Mouse (Mus musculus): ENCODE results near the gene Tes. TPM values are rescaled to one million over a fixed set of nuclear protein-coding genes. Genes with fewer than 3 reads are reported as not detected.
A peak's percentile ranks its signal among the peaks of the same experiment; 100 is the strongest.
"Not testable (repeated sequence)": the region's sequence is repeated elsewhere in the genome, so short reads cannot be mapped to it uniquely, and the experiment has no call there.

Tes gene
- total and polyA plus RNA-seq, 2 experiments from 2014 or later: 6.0 to 17.9 TPM

- H3K27ac ChIP-seq (ENCODE audit: low read depth): no peak overlapping the region
- no peak overlapping the region for H3K4me3 ChIP-seq (ENCODE audit: low read depth, low read length)
- H3K36me3 ChIP-seq (replicated peaks; ENCODE audit: control insufficient read depth, insufficient read depth, low read length): no peaks in the 10 kb centered on the region
- peak; percentile 51; the same call in 1 of the 2 replicates for ATAC-seq (ENCODE audit: insufficient read depth, low read depth)
- peaks cover 29% of the 10 kb centered on the region for H3K27me3 ChIP-seq (ENCODE audit: control insufficient read depth, insufficient read depth, low read length)
- TF ChIP-seq CTCF (IDR thresholded peaks at IDR 0.05; ENCODE audit: low read depth): no peak
- no peak for TF ChIP-seq EP300 (IDR thresholded peaks at IDR 0.05; ENCODE audit: low read depth)
- DNase-seq (ENCODE audit: low spot score): no peak
- H3K9me3 ChIP-seq (replicated peaks; ENCODE audit: control insufficient read depth, low read length): no peaks in the 10 kb centered on the region
- 0 out of 2 replicates have a peak, but pooled peaks cover 4% of the 10 kb centered on the region for H3K4me1 ChIP-seq (ENCODE audit: control insufficient read depth, insufficient read depth)
- no peak overlapping the region for H3K4me2 ChIP-seq (ENCODE audit: low read depth, low read length)
- no peak overlapping the region for H3K9ac ChIP-seq (replicated peaks; ENCODE audit: low read depth, low read length)
- WGBS: 25% methylated on average over 2 of the region's 2 CpGs
These were observed 9.3 kb upstream of the Tes start for GRCm38 (mm10) chr6:17055659-17056058.

GRCm38 (mm10) chr6:17059501-17059900 is 5.4 kb upstream of the Tes start:
- Histone ChIP-seq H3K27me3 (ENCODE audit: control insufficient read depth, insufficient read depth, low read length) (peaks cover 54% of the 10 kb centered on the region), H3K9me3 (replicated peaks; ENCODE audit: control insufficient read depth, low read length) (no peaks in the 10 kb centered on the region), H3K4me1 (ENCODE audit: control insufficient read depth, insufficient read depth) (0 out of 2 replicates have a peak, but pooled peaks cover 4% of the 10 kb centered on the region), H3K27ac (ENCODE audit: low read depth) (no peak overlapping the region), H3K9ac (replicated peaks; ENCODE audit: low read depth, low read length) (no peak overlapping the region), H3K4me3 (ENCODE audit: low read depth, low read length) (no peak overlapping the region), H3K36me3 (replicated peaks; ENCODE audit: control insufficient read depth, insufficient read depth, low read length) (no peaks in the 10 kb centered on the region), H3K4me2 (ENCODE audit: low read depth, low read length) (no peak overlapping the region)
- 79% methylated on average over 2 of the region's 2 CpGs for WGBS
- ATAC-seq (ENCODE audit: insufficient read depth, low read depth) (no peak), DNase-seq (ENCODE audit: low spot score) (no peak)
- TF ChIP-seq EP300 (IDR thresholded peaks at IDR 0.05; ENCODE audit: low read depth) (no peak), CTCF (IDR thresholded peaks at IDR 0.05; ENCODE audit: low read depth) (no peak)

- Histone ChIP-seq H3K9ac (replicated peaks; ENCODE audit: low read depth, low read length) (no peak overlapping the region), H3K4me3 (ENCODE audit: low read depth, low read length) (no peak overlapping the region), H3K4me1 (ENCODE audit: control insufficient read depth, insufficient read depth) (0 out of 2 replicates have a peak, but pooled peaks cover 7% of the 10 kb centered on the region), H3K27ac (ENCODE audit: low read depth) (no peak overlapping the region), H3K27me3 (ENCODE audit: control insufficient read depth, insufficient read depth, low read length) (peaks cover 59% of the 10 kb centered on the region), H3K36me3 (replicated peaks; ENCODE audit: control insufficient read depth, insufficient read depth, low read length) (no peaks in the 10 kb centered on the region), H3K4me2 (ENCODE audit: low read depth, low read length) (no peak overlapping the region), H3K9me3 (replicated peaks; ENCODE audit: control insufficient read depth, low read length) (no peaks in the 10 kb centered on the region)
- no peak for DNase-seq (ENCODE audit: low spot score)
- no peak for TF ChIP-seq EP300 (IDR thresholded peaks at IDR 0.05; ENCODE audit: low read depth)
- no peak for TF ChIP-seq CTCF (IDR thresholded peaks at IDR 0.05; ENCODE audit: low read depth)
- WGBS: 62% methylated on average over 2 of the region's 2 CpGs
- no peak for ATAC-seq (ENCODE audit: insufficient read depth, low read depth)
These were observed 4.8 kb upstream of the Tes start for GRCm38 (mm10) chr6:17060154-17060553.

GRCm38 (mm10) chr6:17061826-17062225 is 3.1 kb upstream of the Tes start:
- H3K4me2 ChIP-seq (ENCODE audit: low read depth, low read length); H3K36me3 ChIP-seq (replicated peaks; ENCODE audit: control insufficient read depth, insufficient read depth, low read length); H3K4me3 ChIP-seq (ENCODE audit: low read depth, low read length); H3K27ac ChIP-seq (ENCODE audit: low read depth); H3K4me1 ChIP-seq (ENCODE audit: control insufficient read depth, insufficient read depth); DNase-seq (ENCODE audit: low spot score); ATAC-seq (ENCODE audit: insufficient read depth, low read depth); H3K9ac ChIP-seq (replicated peaks; ENCODE audit: low read depth, low read length); H3K9me3 ChIP-seq (replicated peaks; ENCODE audit: control insufficient read depth, low read length): not testable (repeated sequence)
- H3K27me3 ChIP-seq (ENCODE audit: control insufficient read depth, insufficient read depth, low read length): peaks cover 70% of the 10 kb centered on the region
- WGBS: 70% methylated on average over 4 of the region's 4 CpGs

GRCm38 (mm10) chr6:17062366-17062765 is 2.6 kb upstream of the Tes start:
- Histone ChIP-seq H3K4me2 (ENCODE audit: low read depth, low read length) (no peak overlapping the region), H3K36me3 (replicated peaks; ENCODE audit: control insufficient read depth, insufficient read depth, low read length) (no peaks in the 10 kb centered on the region), H3K27ac (ENCODE audit: low read depth) (no peak overlapping the region), H3K4me1 (ENCODE audit: control insufficient read depth, insufficient read depth) (peaks cover 7% of the 10 kb centered on the region; the same call in 1 of the 2 replicates), H3K9me3 (replicated peaks; ENCODE audit: control insufficient read depth, low read length) (no peaks in the 10 kb centered on the region), H3K27me3 (ENCODE audit: control insufficient read depth, insufficient read depth, low read length) (peaks cover 73% of the 10 kb centered on the region), H3K4me3 (ENCODE audit: low read depth, low read length) (no peak overlapping the region), H3K9ac (replicated peaks; ENCODE audit: low read depth, low read length) (no peak overlapping the region)
- TF ChIP-seq EP300 (IDR thresholded peaks at IDR 0.05; ENCODE audit: low read depth): no peak
- TF ChIP-seq CTCF (IDR thresholded peaks at IDR 0.05; ENCODE audit: low read depth): no peak
- ATAC-seq (ENCODE audit: insufficient read depth, low read depth): no peak
- WGBS: 81% methylated on average over 6 of the region's 6 CpGs
- DNase-seq (ENCODE audit: low spot score): no peak

GRCm38 (mm10) chr6:17065791-17066169 is 831 bp downstream of the Tes start:
- ATAC-seq (ENCODE audit: insufficient read depth, low read depth): peak; percentile 18; the same call in 1 of the 2 replicates
- H3K4me1 ChIP-seq (ENCODE audit: control insufficient read depth, insufficient read depth): peaks cover 7% of the 10 kb centered on the region; the same call in 1 of the 2 replicates
- H3K27ac ChIP-seq (ENCODE audit: low read depth): no peak overlapping the region; the same call in 1 of the 2 replicates
- H3K27me3 ChIP-seq (ENCODE audit: control insufficient read depth, insufficient read depth, low read length): peaks cover 87% of the 10 kb centered on the region
- peak overlapping the region; percentile 75 for H3K4me2 ChIP-seq (ENCODE audit: low read depth, low read length)
- peak overlapping the region; percentile 55 for H3K4me3 ChIP-seq (ENCODE audit: low read depth, low read length)
- H3K9me3 ChIP-seq (replicated peaks; ENCODE audit: control insufficient read depth, low read length): no peaks in the 10 kb centered on the region
- no peak for DNase-seq (ENCODE audit: low spot score)
- 3% methylated on average over 12 of the region's 12 CpGs for WGBS
- H3K36me3 ChIP-seq (replicated peaks; ENCODE audit: control insufficient read depth, insufficient read depth, low read length): no peaks in the 10 kb centered on the region
- TF ChIP-seq EP300 (IDR thresholded peaks at IDR 0.05; ENCODE audit: low read depth): no peak
- no peak for TF ChIP-seq CTCF (IDR thresholded peaks at IDR 0.05; ENCODE audit: low read depth)
- no peak overlapping the region for H3K9ac ChIP-seq (replicated peaks; ENCODE audit: low read depth, low read length)

All from heart, postnatal 0 days (tissue).